Mouse (Mus musculus): ENCODE measurements around the gene Ptf1a. TPM values are rescaled to one million over a fixed set of nuclear protein-coding genes. Genes with fewer than 3 reads are reported as not detected.

Ptf1a gene
- polyA plus RNA-seq, 1 experiment from 2014 or later, result 0.51 TPM

DNA sequence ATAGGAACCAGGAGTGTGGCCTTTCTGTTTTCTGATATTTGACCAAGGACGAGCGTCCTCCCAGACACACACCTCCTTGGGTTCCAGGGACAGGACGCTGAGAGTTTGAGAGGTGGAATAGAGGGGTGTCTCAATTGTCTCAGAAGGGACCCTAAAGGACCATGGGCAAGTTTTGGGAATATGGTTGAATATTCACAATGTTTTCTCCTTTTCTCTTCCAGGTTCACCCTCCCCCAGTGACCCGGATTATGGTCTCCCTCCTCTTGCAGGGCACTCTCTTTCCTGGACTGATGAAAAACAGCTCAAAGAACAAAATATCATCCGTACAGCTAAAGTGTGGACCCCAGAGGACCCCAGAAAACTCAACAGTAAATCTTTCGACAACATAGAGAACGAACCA is 1.3 kb downstream of the Ptf1a start:
- DNase-seq (ENCODE audit: low spot score) (no peak), ATAC-seq (ENCODE audit: low FRiP score) (no peak)
- 6% methylated on average over 7 of the region's 7 CpGs for WGBS
- peaks cover 19% of the 10 kb centered on the region for H3K4me1 ChIP-seq (replicated peaks; ENCODE audit: control insufficient read depth, insufficient read depth, low read length)
- H3K27ac ChIP-seq, result no peak overlapping the region
- H3K4me3 ChIP-seq (replicated peaks; ENCODE audit: low read length), result peak overlapping the region; percentile 39
- peaks cover 97% of the 10 kb centered on the region for H3K27me3 ChIP-seq (ENCODE audit: control insufficient read depth, insufficient read depth, low read length)
- H3K9ac ChIP-seq, result no peak overlapping the region
- no peaks in the 10 kb centered on the region for H3K9me3 ChIP-seq (ENCODE audit: control insufficient read depth, low read length)
- H3K36me3 ChIP-seq (replicated peaks; ENCODE audit: control insufficient read depth, insufficient read depth), result no peaks in the 10 kb centered on the region
- H3K4me2 ChIP-seq (replicated peaks), result peak overlapping the region; percentile 69; the same call in 1 of the 2 replicates

- peak; percentile 66 for DNase-seq (ENCODE audit: low spot score)
- no peaks in the 10 kb centered on the region for H3K36me3 ChIP-seq (replicated peaks; ENCODE audit: control insufficient read depth, insufficient read depth)
- H3K9ac ChIP-seq, result no peak overlapping the region
- ATAC-seq (ENCODE audit: low FRiP score), result peak; percentile 58; the same call in 1 of the 2 replicates
- H3K4me2 ChIP-seq (replicated peaks), result peak overlapping the region; percentile 31
- WGBS, result 1% methylated on average over 30 of the region's 31 CpGs
- peaks cover 97% of the 10 kb centered on the region for H3K27me3 ChIP-seq (ENCODE audit: control insufficient read depth, insufficient read depth, low read length)
- peaks cover 19% of the 10 kb centered on the region for H3K4me1 ChIP-seq (replicated peaks; ENCODE audit: control insufficient read depth, insufficient read depth, low read length)
- no peak overlapping the region for H3K4me3 ChIP-seq (replicated peaks; ENCODE audit: low read length)
- H3K27ac ChIP-seq, result no peak overlapping the region
- no peaks in the 10 kb centered on the region for H3K9me3 ChIP-seq (ENCODE audit: control insufficient read depth, low read length)
Observed at GRCm38 (mm10) chr2:19448042-19448700, 2.7 kb downstream of the Ptf1a start.

DNA sequence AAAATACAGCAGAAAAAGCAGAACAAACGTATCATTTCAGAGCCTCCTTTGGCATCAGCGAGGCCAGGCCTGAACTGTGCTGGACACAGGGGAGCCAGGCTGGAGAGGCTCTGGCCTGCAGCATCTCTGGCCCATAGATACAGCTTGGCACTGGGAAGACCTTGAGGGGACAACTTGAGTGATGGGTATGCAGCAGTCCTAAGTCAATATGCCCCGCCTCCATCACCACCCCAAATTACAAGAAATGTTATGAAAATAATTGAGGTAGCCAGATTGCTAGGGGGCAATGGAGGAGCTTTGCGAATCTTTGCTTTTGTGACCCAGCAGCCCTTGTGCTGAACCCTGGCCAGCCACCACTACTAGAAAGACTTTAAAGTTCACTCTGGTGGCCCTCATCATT is 3.8 kb downstream of the Ptf1a start:
- ATAC-seq (ENCODE audit: low FRiP score) (no peak), DNase-seq (ENCODE audit: low spot score) (no peak)
- Histone ChIP-seq H3K4me2 (replicated peaks) (no peak overlapping the region), H3K9me3 (ENCODE audit: control insufficient read depth, low read length) (no peaks in the 10 kb centered on the region), H3K4me1 (replicated peaks; ENCODE audit: control insufficient read depth, insufficient read depth, low read length) (peaks cover 19% of the 10 kb centered on the region), H3K27me3 (ENCODE audit: control insufficient read depth, insufficient read depth, low read length) (peaks cover 98% of the 10 kb centered on the region), H3K4me3 (replicated peaks; ENCODE audit: low read length) (no peak overlapping the region), H3K27ac (no peak overlapping the region), H3K9ac (no peak overlapping the region), H3K36me3 (replicated peaks; ENCODE audit: control insufficient read depth, insufficient read depth) (no peaks in the 10 kb centered on the region)
- 15% methylated on average over 4 of the region's 4 CpGs for WGBS

DNA sequence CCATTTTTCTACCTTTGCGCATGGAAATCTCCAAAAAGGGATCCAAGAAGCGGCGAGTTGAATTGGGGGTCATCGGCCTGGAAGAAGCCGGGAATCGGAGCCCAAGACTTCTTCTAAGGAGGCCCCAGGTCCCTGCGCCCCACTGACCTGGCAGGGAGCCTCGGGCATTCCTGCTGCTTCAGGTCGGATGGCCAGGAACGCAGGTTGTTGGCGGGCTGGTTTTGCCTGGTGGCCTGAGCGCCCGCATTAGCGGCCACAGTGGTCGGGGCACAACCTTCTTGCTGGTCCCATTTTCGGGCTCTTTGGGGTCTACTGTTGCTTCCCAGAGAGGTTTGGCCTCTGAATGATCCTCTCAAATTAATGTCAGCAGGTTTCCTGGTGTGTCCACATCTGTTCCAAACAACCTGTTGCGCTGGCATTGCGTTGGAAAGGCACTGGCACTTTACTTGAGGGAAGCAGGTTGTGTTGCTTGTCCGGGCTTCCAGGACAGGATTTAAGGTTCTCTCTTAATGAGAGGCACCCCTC is 7.1 kb downstream of the Ptf1a start:
- ATAC-seq (ENCODE audit: low FRiP score), result no peak
- WGBS, result under 1% methylated on average over 19 of the region's 19 CpGs
- Histone ChIP-seq H3K36me3 (replicated peaks; ENCODE audit: control insufficient read depth, insufficient read depth) (no peaks in the 10 kb centered on the region), H3K27me3 (ENCODE audit: control insufficient read depth, insufficient read depth, low read length) (peaks cover 99% of the 10 kb centered on the region), H3K9ac (no peak overlapping the region), H3K27ac (no peak overlapping the region), H3K9me3 (ENCODE audit: control insufficient read depth, low read length) (no peaks in the 10 kb centered on the region), H3K4me2 (replicated peaks) (0 out of 2 replicates have a peak overlapping the region, but pooled peaks have one; percentile 10), H3K4me1 (replicated peaks; ENCODE audit: control insufficient read depth, insufficient read depth, low read length) (peaks cover 4% of the 10 kb centered on the region), H3K4me3 (replicated peaks; ENCODE audit: low read length) (no peak overlapping the region)
- DNase-seq (ENCODE audit: low spot score), result no peak

GRCm38 (mm10) chr2:19455228-19455627 is 9.8 kb downstream of the Ptf1a start:
- H3K36me3 ChIP-seq (replicated peaks; ENCODE audit: control insufficient read depth, insufficient read depth), result no peaks in the 10 kb centered on the region
- no peaks in the 10 kb centered on the region for H3K9me3 ChIP-seq (ENCODE audit: control insufficient read depth, low read length)
- WGBS, result 2% methylated on average over 5 of the region's 5 CpGs
- DNase-seq (ENCODE audit: low spot score), result no peak
- no peak overlapping the region for H3K27ac ChIP-seq
- H3K9ac ChIP-seq, result no peak overlapping the region
- no peak overlapping the region for H3K4me3 ChIP-seq (replicated peaks; ENCODE audit: low read length)
- no peak overlapping the region for H3K4me2 ChIP-seq (replicated peaks)
- H3K27me3 ChIP-seq (ENCODE audit: control insufficient read depth, insufficient read depth, low read length), result peaks cover 96% of the 10 kb centered on the region
- no peak for ATAC-seq (ENCODE audit: low FRiP score)
- H3K4me1 ChIP-seq (replicated peaks; ENCODE audit: control insufficient read depth, insufficient read depth, low read length), result no peaks in the 10 kb centered on the region

- DNase-seq (ENCODE audit: low spot score), result no peak
- no peaks in the 10 kb centered on the region for H3K4me1 ChIP-seq (replicated peaks; ENCODE audit: control insufficient read depth, insufficient read depth, low read length)
- ATAC-seq (ENCODE audit: low FRiP score), result no peak; the same call in 1 of the 2 replicates
- H3K36me3 ChIP-seq (replicated peaks; ENCODE audit: control insufficient read depth, insufficient read depth), result no peaks in the 10 kb centered on the region
- H3K27ac ChIP-seq, result no peak overlapping the region
- H3K27me3 ChIP-seq (ENCODE audit: control insufficient read depth, insufficient read depth, low read length), result peaks cover 94% of the 10 kb centered on the region
- H3K9ac ChIP-seq, result no peak overlapping the region
- H3K4me2 ChIP-seq (replicated peaks), result no peak overlapping the region
- no peaks in the 10 kb centered on the region for H3K9me3 ChIP-seq (ENCODE audit: control insufficient read depth, low read length)
- H3K4me3 ChIP-seq (replicated peaks; ENCODE audit: low read length), result no peak overlapping the region
- WGBS, result 9% methylated on average over 10 of the region's 10 CpGs
Observed at GRCm38 (mm10) chr2:19455857-19456482, 10.5 kb downstream of the Ptf1a start.

DNA sequence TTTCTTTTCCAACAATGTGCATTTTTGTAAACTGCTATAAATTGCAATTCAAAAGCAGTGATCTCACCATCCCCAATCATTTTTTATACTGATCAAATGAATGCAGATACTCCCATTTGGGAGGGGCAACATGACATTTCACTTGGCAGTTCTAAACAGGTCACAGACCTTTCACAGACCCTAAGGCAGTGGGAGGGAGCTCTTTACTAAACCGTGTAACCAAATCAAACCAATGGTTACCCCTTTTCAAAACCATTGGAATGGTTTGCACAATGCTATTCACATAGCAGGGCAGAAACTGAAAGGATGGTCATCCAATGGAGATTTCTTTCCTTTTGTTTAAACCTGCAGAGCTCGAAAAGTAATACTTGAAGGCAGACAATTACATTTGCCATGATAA is 13.3 kb downstream of the Ptf1a start:
- Histone ChIP-seq H3K36me3 (replicated peaks; ENCODE audit: control insufficient read depth, insufficient read depth) (no peaks in the 10 kb centered on the region), H3K27ac (no peak overlapping the region), H3K4me2 (replicated peaks) (no peak overlapping the region), H3K9me3 (ENCODE audit: control insufficient read depth, low read length) (no peaks in the 10 kb centered on the region), H3K4me1 (replicated peaks; ENCODE audit: control insufficient read depth, insufficient read depth, low read length) (no peaks in the 10 kb centered on the region), H3K4me3 (replicated peaks; ENCODE audit: low read length) (no peak overlapping the region), H3K27me3 (ENCODE audit: control insufficient read depth, insufficient read depth, low read length) (peaks cover 84% of the 10 kb centered on the region), H3K9ac (no peak overlapping the region)
- WGBS, result 11% methylated on average over 2 of the region's 2 CpGs
- DNase-seq (ENCODE audit: low spot score) (no peak), ATAC-seq (ENCODE audit: low FRiP score) (no peak)

DNA sequence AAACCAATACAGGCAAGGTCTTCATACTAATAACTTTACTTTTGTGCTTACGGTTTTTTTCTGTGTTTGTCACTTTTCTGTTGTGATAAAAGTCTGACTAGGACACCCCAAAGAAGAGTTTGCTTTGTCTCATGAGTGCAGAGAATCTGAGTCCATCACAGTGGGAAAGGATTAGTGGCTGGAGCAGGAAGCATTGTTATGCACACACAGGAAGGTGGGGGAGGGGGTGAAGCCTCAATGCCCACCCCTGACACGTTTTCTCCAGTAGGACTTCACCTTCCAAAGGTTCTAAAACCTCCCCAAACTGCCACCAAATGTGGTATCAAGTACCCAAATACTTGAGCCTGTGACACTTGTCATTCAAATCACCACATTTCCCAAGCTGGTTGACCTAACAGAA is 16.5 kb downstream of the Ptf1a start:
- H3K9ac ChIP-seq, result no peak overlapping the region
- no peaks in the 10 kb centered on the region for H3K36me3 ChIP-seq (replicated peaks; ENCODE audit: control insufficient read depth, insufficient read depth)
- H3K27me3 ChIP-seq (ENCODE audit: control insufficient read depth, insufficient read depth, low read length), result peaks cover 54% of the 10 kb centered on the region
- 46% methylated on average over 2 of the region's 2 CpGs for WGBS
- H3K4me2 ChIP-seq (replicated peaks), result no peak overlapping the region
- H3K4me3 ChIP-seq (replicated peaks; ENCODE audit: low read length), result no peak overlapping the region
- no peaks in the 10 kb centered on the region for H3K4me1 ChIP-seq (replicated peaks; ENCODE audit: control insufficient read depth, insufficient read depth, low read length)
- H3K9me3 ChIP-seq (ENCODE audit: control insufficient read depth, low read length), result no peaks in the 10 kb centered on the region
- H3K27ac ChIP-seq, result no peak overlapping the region
- ATAC-seq (ENCODE audit: low FRiP score), result no peak
- no peak for DNase-seq (ENCODE audit: low spot score)

DNA sequence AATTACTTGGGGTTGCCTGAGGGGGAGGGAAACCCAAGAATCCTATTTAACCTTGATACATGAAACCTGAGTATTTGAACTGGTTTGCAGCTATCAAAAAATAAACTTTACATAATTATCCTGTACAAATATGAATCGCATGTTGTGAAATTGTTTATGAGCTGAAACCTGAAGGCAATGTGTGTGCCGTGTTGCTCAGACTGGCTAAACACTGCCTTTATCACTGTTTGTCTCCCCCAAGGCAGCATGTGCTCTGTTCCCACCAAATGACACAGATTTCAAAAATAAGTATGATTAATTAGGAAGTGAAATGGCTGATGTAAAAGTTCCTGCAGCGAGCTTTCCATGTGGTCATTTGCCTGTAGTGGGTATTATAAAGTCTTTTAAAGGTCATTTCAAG is 44.8 kb downstream of the Ptf1a start:
- Histone ChIP-seq H3K27ac (no peak overlapping the region), H3K4me3 (replicated peaks; ENCODE audit: low read length) (no peak overlapping the region), H3K36me3 (replicated peaks; ENCODE audit: control insufficient read depth, insufficient read depth) (no peaks in the 10 kb centered on the region), H3K27me3 (ENCODE audit: control insufficient read depth, insufficient read depth, low read length) (no peaks in the 10 kb centered on the region), H3K9ac (no peak overlapping the region), H3K9me3 (ENCODE audit: control insufficient read depth, low read length) (no peaks in the 10 kb centered on the region), H3K4me1 (replicated peaks; ENCODE audit: control insufficient read depth, insufficient read depth, low read length) (no peaks in the 10 kb centered on the region), H3K4me2 (replicated peaks) (no peak overlapping the region)
- WGBS, result 95% methylated on average over 3 of the region's 3 CpGs
- DNase-seq (ENCODE audit: low spot score) (no peak), ATAC-seq (ENCODE audit: low FRiP score) (no peak)

Measured in hindbrain, embryonic 14.5 days (tissue).